Mouse (Mus musculus): Measurements from ENCODE around the gene Gm14525. TPM values are rescaled to one million over a fixed set of nuclear protein-coding genes. Genes with fewer than 3 reads are reported as not detected.

Gm14525 gene
- not detected in 2 replicates for polyA plus RNA-seq (2021; fragmentation: Nextera tagmentation)
- long read RNA-seq, experiment 1: 0 reads
- long read RNA-seq, experiment 2: 0 reads

GRCm38 (mm10) chrX:26702538-26702937 is at the start of gene Gm14525:
Gm14525 (minus strand) TSS chrX:26702638.

Other genes starting within 250 kb of the Gm14525 start
- not detected in 2 replicates for gene Slx, start 157.1 kb downstream of the Gm14525 start, polyA plus RNA-seq (2021; fragmentation: Nextera tagmentation)
- not detected in 2 replicates for gene Gm6121, start 233.1 kb upstream of the Gm14525 start, polyA plus RNA-seq (2021; fragmentation: Nextera tagmentation)

All from layer of hippocampus, adult 6 months (tissue).